In genomic region chr4:66425804-66426203, GRCm38 (mm10) we compare ENCODE assay signal across 8 mouse cellular contexts. TPM values are rescaled to one million over a fixed set of nuclear protein-coding genes. Genes with fewer than 3 reads are reported as not detected.
DNase-seq lines count a peak whose midpoint lies in the region; ATAC-seq lines count a peak whose summit lies in the region.
"Had no signal": no experiment of that assay in that cellular context is flagged by ENCODE, and none has a peak within 500 bp of the region (broad histone marks: within the 10 kb centered on the region; RNA-seq: fewer than 3 reads in every experiment).

No protein-coding gene starts in this region.

- DNase-seq in kidney, postnatal 36 days = peak; percentile 5 to 9
- DNase-seq in cerebellum, adult 11 months = peak; percentile 37
- DNase-seq in heart, adult 8-10 months (ENCODE audit: low spot score) = peak; percentile 29
- DNase-seq in lung, postnatal 36 days = peak; percentile 44
- DNase-seq in thymus, postnatal 0 days (ENCODE audit: low spot score) = no peak
- no peak for DNase-seq in spleen, adult 18-20 months

- no peaks in the 10 kb centered on the region for H3K9me3 ChIP-seq in kidney, embryonic 16.5 days (ENCODE audit: low read length)
- H3K9me3 ChIP-seq: heart, embryonic 15.5 days had no signal

- no peak overlapping the region for H3K9ac ChIP-seq in kidney, embryonic 16.5 days (replicated peaks; ENCODE audit: low read length)
- H3K9ac ChIP-seq: heart, embryonic 15.5 days had no signal

- H3K36me3 ChIP-seq in kidney, embryonic 16.5 days (ENCODE audit: insufficient read depth, low read length) = no peaks in the 10 kb centered on the region
- H3K36me3 ChIP-seq: heart, embryonic 15.5 days had no signal

- no peak overlapping the region for H3K27ac ChIP-seq in kidney, embryonic 16.5 days (ENCODE audit: low read length)
- H3K27ac ChIP-seq: heart, embryonic 15.5 days had no signal

- H3K4me1 ChIP-seq in kidney, embryonic 16.5 days (ENCODE audit: insufficient read depth, low read length) = no peaks in the 10 kb centered on the region
- H3K4me1 ChIP-seq: heart, embryonic 15.5 days had no signal

- no peak overlapping the region for H3K4me2 ChIP-seq in kidney, embryonic 16.5 days (replicated peaks; ENCODE audit: low read depth, low read length)
- H3K4me2 ChIP-seq: heart, embryonic 15.5 days had no signal

- WGBS in kidney, embryonic 16.5 days = 79% methylated on average over 4 of the region's 4 CpGs

- H3K27me3 ChIP-seq in kidney, embryonic 16.5 days (ENCODE audit: insufficient read depth, low read length) = no peaks in the 10 kb centered on the region
- H3K27me3 ChIP-seq: heart, embryonic 15.5 days had no signal

- no peak for ATAC-seq in kidney, embryonic 16.5 days (ENCODE audit: low FRiP score, low TSS enrichment)

- no peak overlapping the region for H3K4me3 ChIP-seq in kidney, embryonic 16.5 days (ENCODE audit: low read length)
- H3K4me3 ChIP-seq: heart, embryonic 15.5 days had no signal

RNA-seq across cellular contexts. Expression of gene Astn2, which starts 21.4 kb away (rescaled TPM):
- polyA plus RNA-seq in kidney, embryonic 16.5 days (2015; fragmentation: Nextera tagmentation; extraction: Ambion mirVana) = 0.09 and 0.11 TPM in 2 replicates
- total RNA-seq in heart, adult 8-10 months (2022) = 1 to 10 TPM in 1 of 4 experiments, under 1 TPM in 3; 0.56 to 1.0 (median 0.88) TPM
- 0.18 and 0.20 TPM in 2 replicates for polyA plus RNA-seq in thymus, postnatal 0 days (2015; fragmentation: Nextera tagmentation; extraction: Ambion mirVana)

Comparison
In these comparisons a context has a peak if more than half of its experiments do, and no peak if none do; other contexts are left out.
1. DNase-seq: peak in kidney, postnatal 36 days (2 of 2), cerebellum, adult 11 months (single experiment), heart, adult 8-10 months (single experiment) and lung, postnatal 36 days (single experiment); none in thymus, postnatal 0 days (single experiment) and spleen, adult 18-20 months (0 of 2).